Mouse (Mus musculus): ENCODE results near the gene 1700020D05Rik. TPM values are rescaled to one million over a fixed set of nuclear protein-coding genes. Genes with fewer than 3 reads are reported as not detected.

The 1700020D05Rik gene
- polyA plus RNA-seq, 1 experiment from 2014 or later: 0.14 TPM

Other genes starting within 250 kb of the 1700020D05Rik start
- 6.8 and 8.1 TPM in 2 replicates for gene Pacs1, start 230.7 kb downstream of the 1700020D05Rik start, polyA plus RNA-seq (2015; fragmentation: Nextera tagmentation; extraction: Ambion mirVana)
- 103 TPM in 2 replicates for gene Sf3b2, start 208.3 kb downstream of the 1700020D05Rik start, polyA plus RNA-seq (2015; fragmentation: Nextera tagmentation; extraction: Ambion mirVana)
- gene Gal3st3, start 205.5 kb downstream of the 1700020D05Rik start, polyA plus RNA-seq (2015; fragmentation: Nextera tagmentation; extraction: Ambion mirVana): 0.08 TPM in 1 of 2 replicates, not detected in the other
- not detected in 2 replicates for gene Catsper1, start 168.0 kb downstream of the 1700020D05Rik start, polyA plus RNA-seq (2015; fragmentation: Nextera tagmentation; extraction: Ambion mirVana)
- 0.57 TPM in 1 of 2 replicates, not detected in the other for gene Cst6, start 154.2 kb downstream of the 1700020D05Rik start, polyA plus RNA-seq (2015; fragmentation: Nextera tagmentation; extraction: Ambion mirVana)
- 22.4 and 23.5 TPM in 2 replicates for gene Eif1ad, start 137.0 kb downstream of the 1700020D05Rik start, polyA plus RNA-seq (2015; fragmentation: Nextera tagmentation; extraction: Ambion mirVana)
- gene Banf1, start 136.6 kb downstream of the 1700020D05Rik start, polyA plus RNA-seq (2015; fragmentation: Nextera tagmentation; extraction: Ambion mirVana): 189 and 214 TPM in 2 replicates
- 23.8 and 25.8 TPM in 2 replicates for gene Sart1, start 115.1 kb downstream of the 1700020D05Rik start, polyA plus RNA-seq (2015; fragmentation: Nextera tagmentation; extraction: Ambion mirVana)
- gene Tsga10ip, start 101.3 kb downstream of the 1700020D05Rik start, polyA plus RNA-seq (2015; fragmentation: Nextera tagmentation; extraction: Ambion mirVana): 0.05 and 0.26 TPM in 2 replicates
- gene Drap1, start 78.8 kb downstream of the 1700020D05Rik start, polyA plus RNA-seq (2015; fragmentation: Nextera tagmentation; extraction: Ambion mirVana): 61.4 and 64.5 TPM in 2 replicates
- 6.1 and 7.1 TPM in 2 replicates for gene AI837181, start 78.6 kb downstream of the 1700020D05Rik start, polyA plus RNA-seq (2015; fragmentation: Nextera tagmentation; extraction: Ambion mirVana)
- gene Fosl1, start 56.2 kb downstream of the 1700020D05Rik start, polyA plus RNA-seq (2015; fragmentation: Nextera tagmentation; extraction: Ambion mirVana): not detected in 2 replicates
- gene Ccdc85b, start 45.9 kb downstream of the 1700020D05Rik start, polyA plus RNA-seq (2015; fragmentation: Nextera tagmentation; extraction: Ambion mirVana): 0.86 and 0.97 TPM in 2 replicates
- gene Fibp, start 43.2 kb downstream of the 1700020D05Rik start, polyA plus RNA-seq (2015; fragmentation: Nextera tagmentation; extraction: Ambion mirVana): 25.9 and 27.2 TPM in 2 replicates
- 0.36 and 0.58 TPM in 2 replicates for gene Ctsw, start 35.3 kb downstream of the 1700020D05Rik start, polyA plus RNA-seq (2015; fragmentation: Nextera tagmentation; extraction: Ambion mirVana)
- gene Efemp2, start 29.8 kb downstream of the 1700020D05Rik start, polyA plus RNA-seq (2015; fragmentation: Nextera tagmentation; extraction: Ambion mirVana): 13.5 and 15.8 TPM in 2 replicates
- gene Mus81, start 15.4 kb downstream of the 1700020D05Rik start, polyA plus RNA-seq (2015; fragmentation: Nextera tagmentation; extraction: Ambion mirVana): 12.7 and 15.6 TPM in 2 replicates
- gene Cfl1, start 13.3 kb downstream of the 1700020D05Rik start, polyA plus RNA-seq (2015; fragmentation: Nextera tagmentation; extraction: Ambion mirVana): 930 and 955 TPM in 2 replicates
- gene Snx32, start 6.8 kb upstream of the 1700020D05Rik start, polyA plus RNA-seq (2015; fragmentation: Nextera tagmentation; extraction: Ambion mirVana): 5.7 and 7.2 TPM in 2 replicates
- 0.04 and 0.31 TPM in 2 replicates for gene Ovol1, start 56.9 kb upstream of the 1700020D05Rik start, polyA plus RNA-seq (2015; fragmentation: Nextera tagmentation; extraction: Ambion mirVana)
- 3.5 and 4.4 TPM in 2 replicates for gene Ap5b1, start 64.2 kb upstream of the 1700020D05Rik start, polyA plus RNA-seq (2015; fragmentation: Nextera tagmentation; extraction: Ambion mirVana)
- gene Rnaseh2c, start 98.1 kb upstream of the 1700020D05Rik start, polyA plus RNA-seq (2015; fragmentation: Nextera tagmentation; extraction: Ambion mirVana): 92.2 and 115 TPM in 2 replicates
- 15.9 and 16.4 TPM in 2 replicates for gene Kat5, start 106.5 kb upstream of the 1700020D05Rik start, polyA plus RNA-seq (2015; fragmentation: Nextera tagmentation; extraction: Ambion mirVana)
- 21.6 and 23.6 TPM in 2 replicates for gene Rela, start 133.7 kb upstream of the 1700020D05Rik start, polyA plus RNA-seq (2015; fragmentation: Nextera tagmentation; extraction: Ambion mirVana)
- gene Sipa1, start 159.9 kb upstream of the 1700020D05Rik start, polyA plus RNA-seq (2015; fragmentation: Nextera tagmentation; extraction: Ambion mirVana): 19.7 and 22.3 TPM in 2 replicates
- 12.9 and 15.2 TPM in 2 replicates for gene Map3k11, start 185.0 kb upstream of the 1700020D05Rik start, polyA plus RNA-seq (2015; fragmentation: Nextera tagmentation; extraction: Ambion mirVana)
- gene Pcnx3, start 185.1 kb upstream of the 1700020D05Rik start, polyA plus RNA-seq (2015; fragmentation: Nextera tagmentation; extraction: Ambion mirVana): 8.2 and 9.7 TPM in 2 replicates
- gene Kcnk7, start 200.6 kb upstream of the 1700020D05Rik start, polyA plus RNA-seq (2015; fragmentation: Nextera tagmentation; extraction: Ambion mirVana): 0.14 TPM in 2 replicates
- 104 and 105 TPM in 2 replicates for gene Ehbp1l1, start 222.5 kb upstream of the 1700020D05Rik start, polyA plus RNA-seq (2015; fragmentation: Nextera tagmentation; extraction: Ambion mirVana)
- gene Fam89b, start 225.9 kb upstream of the 1700020D05Rik start, polyA plus RNA-seq (2015; fragmentation: Nextera tagmentation; extraction: Ambion mirVana): 29.7 and 32.5 TPM in 2 replicates
- gene Ltbp3, start 237.1 kb upstream of the 1700020D05Rik start, polyA plus RNA-seq (2015; fragmentation: Nextera tagmentation; extraction: Ambion mirVana): 0.74 and 4.6 TPM in 2 replicates